Mouse (Mus musculus) activated CD4-positive, CD25-positive, alpha-beta regulatory T cell (primary cell): ENCODE measurements around the gene Glb1l3. TPM values are rescaled to one million over a fixed set of nuclear protein-coding genes. Genes with fewer than 3 reads are reported as not detected.

ENCODE experiments used
- polyA plus RNA-seq, 2 experiments: library from polyadenylated mRNA; unstranded; fragments of 100-300 nt; shearing (Covaris generic); gene quantifications; one replicate each; pipeline ENCODE4 v1.2.1; 2017

Gene Glb1l3
- polyA plus RNA-seq: not detected

DNA sequence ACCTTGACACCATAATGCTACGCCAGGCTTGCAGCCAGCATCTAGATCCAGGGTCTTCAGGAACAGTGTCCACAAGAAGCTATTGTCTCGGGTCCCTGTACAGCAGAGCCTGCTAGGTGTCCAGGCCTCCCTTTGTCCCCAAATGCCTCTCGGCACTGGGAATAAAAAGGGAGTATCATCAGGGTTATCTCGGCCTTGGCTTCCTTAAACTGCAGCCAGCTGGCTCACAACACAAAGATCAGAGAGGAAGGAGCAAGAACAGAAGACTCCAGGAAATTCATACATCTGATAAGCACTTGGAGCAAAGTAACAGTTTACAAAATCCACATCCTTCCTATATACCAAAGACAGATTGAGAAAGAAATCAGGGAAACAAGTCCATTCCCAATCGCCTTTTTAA is at the start of gene Glb1l3:
Gene Glb1l3 (minus strand): TSS at position 140 of the 400 bp plus-strand sequence.

DNA sequence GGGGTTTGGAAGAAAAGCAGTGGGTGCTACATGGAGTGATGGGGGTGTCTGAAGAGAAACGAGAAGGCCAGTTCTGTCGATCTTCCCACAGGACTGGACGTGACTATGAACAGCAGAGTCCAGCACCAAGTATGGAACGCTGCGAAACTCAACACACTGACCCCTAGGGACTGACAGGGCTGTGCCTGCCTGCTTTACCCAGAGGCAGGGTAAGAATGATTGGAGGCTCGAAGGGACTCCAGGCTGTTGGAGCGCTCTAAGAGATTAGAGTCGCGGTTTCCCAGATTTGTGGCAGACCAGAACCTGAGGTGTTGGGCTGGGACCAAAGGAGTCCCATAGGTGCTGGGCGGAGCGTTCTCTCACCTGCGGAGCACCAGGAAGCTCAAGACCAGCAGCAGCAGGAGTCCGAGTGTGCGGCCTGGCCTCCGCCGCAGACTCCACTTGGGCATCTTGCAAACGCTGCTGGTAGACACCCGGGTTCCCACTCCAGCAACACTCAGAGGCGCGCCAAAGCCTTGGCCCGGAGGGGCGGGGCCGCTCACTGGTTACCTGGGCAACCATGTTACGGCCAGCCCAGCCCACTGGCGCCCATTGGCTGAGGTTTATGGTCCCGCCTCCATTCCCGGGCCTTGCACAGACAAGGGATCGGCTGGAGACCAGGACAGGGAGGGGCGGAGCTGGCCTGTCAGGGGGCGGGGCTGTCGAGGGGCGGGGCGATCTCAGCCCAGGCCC is 54.6 kb downstream of the Glb1l3 start, which contains the start of gene Glb1l2:
Gene Glb1l2 (minus strand): TSS at position 534 of the 732 bp plus-strand sequence.

Other genes with a start within 250 kb of the Glb1l3 start
- not detected for gene B3gat1, start 127.2 kb downstream of the Glb1l3 start, polyA plus RNA-seq
- gene Glb1l2, start 54.4 kb downstream of the Glb1l3 start, polyA plus RNA-seq: under 1 TPM in 1 of 2 experiments, not detected in 1; 0.07 TPM
- gene Gm1110, start 62.2 kb upstream of the Glb1l3 start, polyA plus RNA-seq: under 1 TPM in 1 of 2 experiments, not detected in 1; 0.15 TPM
- gene Acad8, start 138.7 kb upstream of the Glb1l3 start, polyA plus RNA-seq: 10 to 100 TPM; 27.3 to 29.3 TPM
- gene Thyn1, start 138.8 kb upstream of the Glb1l3 start, polyA plus RNA-seq: 10 to 100 TPM; 63.6 to 95.3 TPM
- 10 to 100 TPM; 46.3 to 57.5 TPM for gene Vps26b, start 169.2 kb upstream of the Glb1l3 start, polyA plus RNA-seq
- 10 to 100 TPM; 24.4 to 30.0 TPM for gene Ncapd3, start 169.3 kb upstream of the Glb1l3 start, polyA plus RNA-seq